Comparison of ENCODE assay signal across 22 mouse cellular contexts in the genomic region with DNA sequence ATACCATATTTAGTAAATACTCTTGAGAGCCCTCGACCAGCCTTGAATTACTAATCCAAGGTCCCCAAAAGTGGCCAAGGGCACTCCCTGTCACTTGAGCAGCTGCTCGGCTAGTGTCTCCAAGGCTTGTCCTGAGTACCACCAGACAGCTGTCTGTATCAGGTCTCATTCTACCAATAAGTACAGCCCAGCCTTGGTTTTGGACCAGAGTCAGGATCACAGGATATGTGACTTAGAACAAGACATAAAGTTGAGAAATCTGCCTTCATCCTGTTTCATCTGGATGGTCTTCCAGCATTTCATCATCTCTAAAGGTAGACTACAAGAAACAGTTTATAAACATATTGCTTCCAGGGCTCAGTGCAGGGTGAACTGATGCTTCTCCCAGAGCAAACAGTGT. TPM values are rescaled to one million over a fixed set of nuclear protein-coding genes. Genes with fewer than 3 reads are reported as not detected.
DNase-seq lines count a peak whose midpoint lies in the region; ATAC-seq and TF ChIP-seq lines count a peak whose summit lies in the region.
"Had no signal": no experiment of that assay in that cellular context is flagged by ENCODE, and none has a peak within 500 bp of the region (broad histone marks: within the 10 kb centered on the region; RNA-seq: fewer than 3 reads in every experiment).

No protein-coding gene starts in this region.

- no peaks in the 10 kb centered on the region for H3K9me3 ChIP-seq in forebrain, postnatal 0 days (ENCODE audit: low read length)
- H3K9me3 ChIP-seq in forebrain, embryonic 14.5 days (replicated peaks; ENCODE audit: control insufficient read depth, low read length) = no peaks in the 10 kb centered on the region
- no peaks in the 10 kb centered on the region for H3K9me3 ChIP-seq in kidney, embryonic 16.5 days (ENCODE audit: low read length)
- H3K9me3 ChIP-seq: embryonic facial prominence, embryonic 15.5 days; forebrain, embryonic 13.5 days; heart, embryonic 15.5 days; hindbrain, embryonic 10.5 days; intestine, embryonic 15.5 days had no signal

- ATAC-seq in forebrain, postnatal 0 days = no peak
- ATAC-seq in forebrain, embryonic 14.5 days = no peak
- ATAC-seq in kidney, embryonic 16.5 days (ENCODE audit: low FRiP score, low TSS enrichment) = no peak
- ATAC-seq: intestine, embryonic 15.5 days had no signal

- H3K36me3 ChIP-seq in forebrain, postnatal 0 days (ENCODE audit: insufficient read depth) = no peaks in the 10 kb centered on the region
- H3K36me3 ChIP-seq in forebrain, embryonic 14.5 days (ENCODE audit: control insufficient read depth, insufficient read depth, low read length) = no peaks in the 10 kb centered on the region
- no peaks in the 10 kb centered on the region for H3K36me3 ChIP-seq in kidney, embryonic 16.5 days (ENCODE audit: insufficient read depth, low read length)
- H3K36me3 ChIP-seq: embryonic facial prominence, embryonic 15.5 days; intestine, embryonic 15.5 days had no signal

- no peak for TF ChIP-seq CTCF in forebrain, postnatal 0 days (IDR thresholded peaks at IDR 0.05; ENCODE audit: low read depth)
- no peak for TF ChIP-seq CTCF in layer of hippocampus, adult 2 months (conservative IDR thresholded peaks at IDR 0.05)

- DNase-seq in forebrain, postnatal 0 days = no peak
- no peak for DNase-seq in forebrain, embryonic 14.5 days (ENCODE audit: low spot score)
- DNase-seq in layer of hippocampus, adult 2 months (ENCODE audit: low spot score in 2 of 2) = no peak
- DNase-seq in layer of hippocampus, postnatal 36 days = no peak
- peak; percentile 71 for DNase-seq in fat pad, adult 2 months (ENCODE audit: extremely low read depth, low read depth, low spot score)
- no peak for DNase-seq in spleen, adult 12 weeks (ENCODE audit: low spot score)
- DNase-seq: adrenal gland, adult 8-10 months; cerebellum, adult 11 months; cerebellum, adult 8-10 months; embryo, embryonic 11 days; gastrocnemius, postnatal 36 days; heart, adult 18-20 months; heart, postnatal 14 days had no signal

- no peaks in the 10 kb centered on the region for H3K27me3 ChIP-seq in forebrain, postnatal 0 days (ENCODE audit: insufficient read depth, low read length)
- no peaks in the 10 kb centered on the region for H3K27me3 ChIP-seq in forebrain, embryonic 14.5 days (replicated peaks; ENCODE audit: control insufficient read depth, insufficient read depth, low read length)
- no peaks in the 10 kb centered on the region for H3K27me3 ChIP-seq in kidney, embryonic 16.5 days (ENCODE audit: insufficient read depth, low read length)
- H3K27me3 ChIP-seq: CH12.LX; embryonic facial prominence, embryonic 15.5 days; forebrain, embryonic 13.5 days; heart, embryonic 15.5 days; intestine, embryonic 15.5 days had no signal

- H3K4me2 ChIP-seq in forebrain, postnatal 0 days (ENCODE audit: low read depth) = no peak overlapping the region
- no peak overlapping the region for H3K4me2 ChIP-seq in forebrain, embryonic 14.5 days (ENCODE audit: low read length)
- no peak overlapping the region for H3K4me2 ChIP-seq in kidney, embryonic 16.5 days (replicated peaks; ENCODE audit: low read depth, low read length)
- H3K4me2 ChIP-seq: embryonic facial prominence, embryonic 15.5 days; forebrain, embryonic 13.5 days; heart, embryonic 11.5 days; heart, embryonic 15.5 days; hindbrain, embryonic 14.5 days; intestine, embryonic 15.5 days had no signal

- H3K9ac ChIP-seq in forebrain, postnatal 0 days = no peak overlapping the region
- H3K9ac ChIP-seq in forebrain, embryonic 14.5 days (ENCODE audit: low read length) = no peak overlapping the region
- no peak overlapping the region for H3K9ac ChIP-seq in kidney, embryonic 16.5 days (replicated peaks; ENCODE audit: low read length)
- H3K9ac ChIP-seq: embryonic facial prominence, embryonic 15.5 days; forebrain, embryonic 13.5 days; heart, embryonic 15.5 days; hindbrain, embryonic 14.5 days; intestine, embryonic 15.5 days had no signal

- 81% methylated on average over 2 of the region's 2 CpGs for WGBS in forebrain, postnatal 0 days
- WGBS in forebrain, embryonic 14.5 days = 96% methylated on average over 2 of the region's 2 CpGs
- WGBS in kidney, embryonic 16.5 days = 81% methylated on average over 2 of the region's 2 CpGs

- 0 out of 2 replicates have a peak, but pooled peaks cover 5% of the 10 kb centered on the region for H3K4me1 ChIP-seq in forebrain, postnatal 0 days (ENCODE audit: insufficient read depth)
- no peaks in the 10 kb centered on the region for H3K4me1 ChIP-seq in forebrain, embryonic 14.5 days (ENCODE audit: control insufficient read depth, insufficient read depth, low read length)
- H3K4me1 ChIP-seq in kidney, embryonic 16.5 days (ENCODE audit: insufficient read depth, low read length) = no peaks in the 10 kb centered on the region
- H3K4me1 ChIP-seq: embryonic facial prominence, embryonic 15.5 days; intestine, embryonic 15.5 days had no signal

- H3K27ac ChIP-seq in forebrain, postnatal 0 days (ENCODE audit: low read depth, low read length) = peak overlapping the region; percentile 36; the same call in 1 of the 2 replicates
- H3K27ac ChIP-seq in forebrain, embryonic 14.5 days (ENCODE audit: low read depth, low read length) = no peak overlapping the region
- peak overlapping the region; percentile 59 for H3K27ac ChIP-seq in layer of hippocampus, adult 2 months
- no peak overlapping the region for H3K27ac ChIP-seq in kidney, embryonic 16.5 days (ENCODE audit: low read length)
- H3K27ac ChIP-seq: embryonic facial prominence, embryonic 15.5 days; forebrain, embryonic 13.5 days; heart, embryonic 15.5 days; hindbrain, embryonic 10.5 days; hindbrain, embryonic 14.5 days; intestine, embryonic 15.5 days had no signal

- H3K4me3 ChIP-seq in forebrain, postnatal 0 days (ENCODE audit: low read depth, low read length) = no peak overlapping the region
- no peak overlapping the region for H3K4me3 ChIP-seq in forebrain, embryonic 14.5 days (ENCODE audit: low read depth, low read length)
- no peak overlapping the region for H3K4me3 ChIP-seq in layer of hippocampus, adult 2 months
- no peak overlapping the region for H3K4me3 ChIP-seq in kidney, embryonic 16.5 days (ENCODE audit: low read length)
- H3K4me3 ChIP-seq: embryonic facial prominence, embryonic 15.5 days; forebrain, embryonic 13.5 days; heart, embryonic 15.5 days; hindbrain, embryonic 10.5 days; intestine, embryonic 15.5 days had no signal

RNA-seq across cellular contexts. Expression of a gene that starts 59.8 kb away (rescaled TPM):
- 19.2 and 62.9 TPM in 2 replicates for total RNA-seq in forebrain, postnatal 0 days (2014; rRNA removed)
- 21.1 and 23.0 TPM in 2 replicates for polyA plus RNA-seq in forebrain, postnatal 0 days (2015; fragmentation: Nextera tagmentation; extraction: Ambion mirVana)
- polyA plus RNA-seq in forebrain, embryonic 14.5 days (2014; fragmentation: Nextera tagmentation; extraction: Ambion mirVana) = 21.5 and 28.9 TPM in 2 replicates
- total RNA-seq in layer of hippocampus, adult 2 months (2021) = 10 to 100 TPM; 19.2 to 24.5 TPM
- total RNA-seq in layer of hippocampus, postnatal 36 days (2021) = 10 to 100 TPM; 20.0 to 24.3 TPM
- polyA plus RNA-seq in kidney, embryonic 16.5 days (2015; fragmentation: Nextera tagmentation; extraction: Ambion mirVana) = 25.9 and 29.5 TPM in 2 replicates

Comparison
In these comparisons a context has a peak if more than half of its experiments do, and no peak if none do; other contexts are left out.
1. H3K27ac ChIP-seq: peak in forebrain, postnatal 0 days (single experiment) and layer of hippocampus, adult 2 months (single experiment); none in forebrain, embryonic 14.5 days (single experiment) and kidney, embryonic 16.5 days (single experiment).